ENCODE assay signal across 8 mouse cellular contexts in the genomic region with DNA sequence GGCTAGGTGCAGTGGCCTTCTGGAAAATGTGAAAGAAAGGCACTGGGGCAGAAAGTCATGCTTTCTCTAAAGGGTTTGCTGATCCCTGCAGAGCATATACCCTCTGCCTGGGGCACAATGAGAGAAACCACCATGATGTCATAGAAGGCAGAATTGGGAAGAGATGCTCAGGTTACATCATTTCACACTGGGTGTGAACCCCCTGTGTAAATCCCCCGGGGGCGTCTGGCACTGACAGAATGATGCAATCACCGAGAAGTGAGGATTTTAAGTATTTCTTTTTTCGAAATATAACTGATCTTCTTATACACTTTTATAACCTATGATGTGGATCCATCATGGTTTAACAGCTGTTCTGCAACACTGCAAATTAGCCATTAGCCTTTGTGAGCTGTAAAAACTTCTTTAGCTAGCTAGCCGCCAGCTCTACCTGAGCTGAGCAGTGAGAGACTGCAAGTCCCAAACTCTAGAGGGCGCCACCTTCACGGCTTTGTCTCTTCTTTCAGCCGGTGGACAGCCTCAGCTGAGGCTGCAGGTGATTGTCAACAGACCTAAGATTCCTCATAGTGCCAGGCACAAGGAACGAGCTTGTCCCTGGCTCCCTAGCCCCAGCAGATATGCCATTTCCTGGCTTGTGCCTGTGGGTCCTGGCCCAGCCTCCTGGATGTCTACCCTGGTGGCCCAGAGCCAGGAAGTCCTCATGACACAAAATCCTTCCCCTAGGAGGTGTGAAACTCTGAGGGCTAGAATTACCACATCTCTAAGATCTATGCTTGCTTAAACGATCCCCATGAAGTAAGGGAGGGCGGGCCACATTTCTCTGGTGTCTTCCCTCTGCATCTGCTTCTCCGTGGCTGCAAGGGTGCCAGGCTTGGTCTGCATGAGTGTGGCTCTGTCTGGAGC. TPM values are rescaled to one million over a fixed set of nuclear protein-coding genes. Genes with fewer than 3 reads are reported as not detected.
DNase-seq lines count a peak whose midpoint lies in the region; ATAC-seq and TF ChIP-seq lines count a peak whose summit lies in the region.

No protein-coding gene starts in this region.

- no peak for TF ChIP-seq EP300 in liver, postnatal 0 days (IDR thresholded peaks at IDR 0.05; ENCODE audit: low read depth)

- no peaks in the 10 kb centered on the region for H3K9me3 ChIP-seq in intestine, embryonic 14.5 days (ENCODE audit: control insufficient read depth, low read length)
- no peaks in the 10 kb centered on the region for H3K9me3 ChIP-seq in liver, postnatal 0 days (ENCODE audit: low read length)

- H3K9ac ChIP-seq in intestine, embryonic 14.5 days (ENCODE audit: low read length) = no peak overlapping the region
- H3K9ac ChIP-seq in liver, postnatal 0 days (replicated peaks) = no peak overlapping the region

- no peaks in the 10 kb centered on the region for H3K27me3 ChIP-seq in intestine, embryonic 14.5 days (replicated peaks; ENCODE audit: control insufficient read depth, insufficient read depth, low read length)
- H3K27me3 ChIP-seq in liver, postnatal 0 days (ENCODE audit: insufficient read depth, low read length) = no peaks in the 10 kb centered on the region

- no peak overlapping the region for H3K4me3 ChIP-seq in intestine, embryonic 14.5 days (ENCODE audit: low read depth, low read length)
- H3K4me3 ChIP-seq in liver, postnatal 0 days (ENCODE audit: low read depth, low read length) = no peak overlapping the region

- ATAC-seq in intestine, embryonic 14.5 days (replicated peaks; ENCODE audit: low FRiP score, low TSS enrichment, low read depth) = peak; percentile 61; the same call in 1 of the 2 replicates
- peak; percentile 72 for ATAC-seq in liver, postnatal 0 days

- no peaks in the 10 kb centered on the region for H3K36me3 ChIP-seq in intestine, embryonic 14.5 days (ENCODE audit: control insufficient read depth, insufficient read depth, low read length)
- no peaks in the 10 kb centered on the region for H3K36me3 ChIP-seq in liver, postnatal 0 days (replicated peaks; ENCODE audit: insufficient read depth, low read length)

- H3K4me2 ChIP-seq in intestine, embryonic 14.5 days (ENCODE audit: low read length) = no peak overlapping the region
- peak overlapping the region; percentile 42; the same call in 1 of the 2 replicates for H3K4me2 ChIP-seq in liver, postnatal 0 days (ENCODE audit: low read depth, low read length)

- no peak overlapping the region for H3K27ac ChIP-seq in intestine, embryonic 14.5 days (ENCODE audit: low read depth)
- no peak overlapping the region; the same call in 1 of the 2 replicates for H3K27ac ChIP-seq in liver, postnatal 0 days (ENCODE audit: low read depth)

- peak; percentile 17 for DNase-seq in ovary, postnatal 36 days (ENCODE audit: low spot score)
- no peak for DNase-seq in ovary, adult 18-20 months (ENCODE audit: low spot score)
- DNase-seq in ZHBTc4 (ENCODE audit: low read depth, low spot score) = peak; percentile 67
- peak; percentile 42 to 47 for DNase-seq in cerebellum, postnatal 36 days
- DNase-seq in intestine, embryonic 14.5 days (ENCODE audit: low spot score) = peak; percentile 70
- DNase-seq in liver, postnatal 0 days = peak; percentile 66
- peak; percentile 14 for DNase-seq in right cerebral cortex, postnatal 25 days
- no peak for DNase-seq in c-Kit-positive CD71-positive TER-119-positive erythroid progenitor cells, embryonic 14.5 days (ENCODE audit: low spot score)

- 41% methylated on average over 12 of the region's 12 CpGs for WGBS in intestine, embryonic 14.5 days
- 25% methylated on average over 12 of the region's 12 CpGs for WGBS in liver, postnatal 0 days (ENCODE audit: insufficient replicate concordance)

- TF ChIP-seq CTCF in liver, postnatal 0 days (IDR thresholded peaks at IDR 0.05; ENCODE audit: low read depth) = peak; percentile 73

- no peaks in the 10 kb centered on the region for H3K4me1 ChIP-seq in intestine, embryonic 14.5 days (replicated peaks; ENCODE audit: control insufficient read depth, insufficient read depth, low read length)
- H3K4me1 ChIP-seq in liver, postnatal 0 days (ENCODE audit: insufficient read depth) = 0 out of 2 replicates have a peak, but pooled peaks cover 3% of the 10 kb centered on the region

RNA-seq across cellular contexts. Expression of gene AA467197, which starts 29.4 kb away (rescaled TPM):
- 3.2 and 5.2 TPM in 2 replicates for polyA plus RNA-seq in intestine, embryonic 14.5 days (2014; fragmentation: Nextera tagmentation; extraction: Ambion mirVana)
- polyA plus RNA-seq in liver, postnatal 0 days (2015; fragmentation: Nextera tagmentation; extraction: Ambion mirVana) = 6.0 and 6.8 TPM in 2 replicates

RNA-seq across cellular contexts. Expression of gene Slc30a4, which starts 36.2 kb away (rescaled TPM):
- 13.7 and 14.6 TPM in 2 replicates for polyA plus RNA-seq in intestine, embryonic 14.5 days (2014; fragmentation: Nextera tagmentation; extraction: Ambion mirVana)
- polyA plus RNA-seq in liver, postnatal 0 days (2015; fragmentation: Nextera tagmentation; extraction: Ambion mirVana) = 1.6 and 1.7 TPM in 2 replicates

RNA-seq across cellular contexts. Expression of gene Gatm, which starts 55.1 kb away (rescaled TPM):
- polyA plus RNA-seq in intestine, embryonic 14.5 days (2014; fragmentation: Nextera tagmentation; extraction: Ambion mirVana) = 12.4 and 13.2 TPM in 2 replicates
- 28.0 and 30.6 TPM in 2 replicates for polyA plus RNA-seq in liver, postnatal 0 days (2015; fragmentation: Nextera tagmentation; extraction: Ambion mirVana)

Comparison
In these comparisons a context has a peak if more than half of its experiments do, and no peak if none do; other contexts are left out.
1. DNase-seq: peak in ovary, postnatal 36 days (single experiment), ZHBTc4 (single experiment), cerebellum, postnatal 36 days (2 of 2), intestine, embryonic 14.5 days (single experiment), liver, postnatal 0 days (single experiment) and right cerebral cortex, postnatal 25 days (single experiment); none in ovary, adult 18-20 months (single experiment) and c-Kit-positive CD71-positive TER-119-positive erythroid progenitor cells, embryonic 14.5 days (single experiment).